Mouse (Mus musculus): ENCODE data around the gene Prkg2.

Prkg2 gene

GRCm38 (mm10) chr5:98987634-98988033 lies 49.5 kb downstream of the Prkg2 start:
- no peaks in the 10 kb centered on the region for H3K27me3 ChIP-seq (ENCODE audit: insufficient read depth, low read length)
- H3K4me1 ChIP-seq (replicated peaks; ENCODE audit: low read depth, low read length), result peaks cover 20% of the 10 kb centered on the region
- TF ChIP-seq NANOG (IDR thresholded peaks at IDR 0.05; ENCODE audit: borderline replicate concordance, low read length), result no peak
- TF ChIP-seq CTCF (conservative IDR thresholded peaks at IDR 0.05; ENCODE audit: low read length), result no peak
- no peak for TF ChIP-seq POU5F1 (IDR thresholded peaks at IDR 0.05; ENCODE audit: borderline replicate concordance, low read length)
- H3K4me3 ChIP-seq (replicated peaks; ENCODE audit: low read length), result no peak overlapping the region
- no peaks in the 10 kb centered on the region for H3K36me3 ChIP-seq (ENCODE audit: insufficient read depth, low read length)
- no peaks in the 10 kb centered on the region for H3K9me3 ChIP-seq (ENCODE audit: low read length)

- H3K27me3 ChIP-seq (ENCODE audit: insufficient read depth, low read length), result no peaks in the 10 kb centered on the region
- TF ChIP-seq NANOG (IDR thresholded peaks at IDR 0.05; ENCODE audit: borderline replicate concordance, low read length) (no peak), POU5F1 (IDR thresholded peaks at IDR 0.05; ENCODE audit: borderline replicate concordance, low read length) (no peak), CTCF (conservative IDR thresholded peaks at IDR 0.05; ENCODE audit: low read length) (no peak)
- H3K4me3 ChIP-seq (replicated peaks; ENCODE audit: low read length), result no peak overlapping the region
- no peaks in the 10 kb centered on the region for H3K9me3 ChIP-seq (ENCODE audit: low read length)
- no peaks in the 10 kb centered on the region for H3K36me3 ChIP-seq (ENCODE audit: insufficient read depth, low read length)
- H3K4me1 ChIP-seq (replicated peaks; ENCODE audit: low read depth, low read length), result peaks cover 20% of the 10 kb centered on the region
Observed at GRCm38 (mm10) chr5:98987116-98987515, 50.0 kb downstream of the Prkg2 start.

- H3K4me3 ChIP-seq (replicated peaks; ENCODE audit: low read length), result no peak overlapping the region
- peaks cover 20% of the 10 kb centered on the region for H3K4me1 ChIP-seq (replicated peaks; ENCODE audit: low read depth, low read length)
- H3K27me3 ChIP-seq (ENCODE audit: insufficient read depth, low read length), result no peaks in the 10 kb centered on the region
- no peak for TF ChIP-seq POU5F1 (IDR thresholded peaks at IDR 0.05; ENCODE audit: borderline replicate concordance, low read length)
- no peak for TF ChIP-seq NANOG (IDR thresholded peaks at IDR 0.05; ENCODE audit: borderline replicate concordance, low read length)
- TF ChIP-seq CTCF (conservative IDR thresholded peaks at IDR 0.05; ENCODE audit: low read length), result no peak
- no peaks in the 10 kb centered on the region for H3K9me3 ChIP-seq (ENCODE audit: low read length)
- H3K36me3 ChIP-seq (ENCODE audit: insufficient read depth, low read length), result no peaks in the 10 kb centered on the region
Observed at GRCm38 (mm10) chr5:98986459-98986858, 50.7 kb downstream of the Prkg2 start.

- TF ChIP-seq NANOG (IDR thresholded peaks at IDR 0.05; ENCODE audit: borderline replicate concordance, low read length), result no peak
- TF ChIP-seq CTCF (conservative IDR thresholded peaks at IDR 0.05; ENCODE audit: low read length), result no peak
Observed at GRCm38 (mm10) chr5:98986011-98986410, 51.1 kb downstream of the Prkg2 start.

GRCm38 (mm10) chr5:98985077-98985476 lies 52.1 kb downstream of the Prkg2 start:
- H3K27me3 ChIP-seq (ENCODE audit: insufficient read depth, low read length), result no peaks in the 10 kb centered on the region
- no peaks in the 10 kb centered on the region for H3K9me3 ChIP-seq (ENCODE audit: low read length)
- H3K4me1 ChIP-seq (replicated peaks; ENCODE audit: low read depth, low read length), result peaks cover 20% of the 10 kb centered on the region
- H3K36me3 ChIP-seq (ENCODE audit: insufficient read depth, low read length), result no peaks in the 10 kb centered on the region
- no peak overlapping the region for H3K4me3 ChIP-seq (replicated peaks; ENCODE audit: low read length)
- TF ChIP-seq POU5F1 (IDR thresholded peaks at IDR 0.05; ENCODE audit: borderline replicate concordance, low read length) (no peak), CTCF (conservative IDR thresholded peaks at IDR 0.05; ENCODE audit: low read length) (no peak), NANOG (IDR thresholded peaks at IDR 0.05; ENCODE audit: borderline replicate concordance, low read length) (no peak)

More at GRCm38 (mm10) chr5:98986011-98986410, 51.1 kb downstream of the Prkg2 start:
- no peaks in the 10 kb centered on the region for H3K36me3 ChIP-seq (ENCODE audit: insufficient read depth, low read length)
- peaks cover 20% of the 10 kb centered on the region for H3K4me1 ChIP-seq (replicated peaks; ENCODE audit: low read depth, low read length)
- no peaks in the 10 kb centered on the region for H3K9me3 ChIP-seq (ENCODE audit: low read length)
- no peak overlapping the region for H3K4me3 ChIP-seq (replicated peaks; ENCODE audit: low read length)
- H3K27me3 ChIP-seq (ENCODE audit: insufficient read depth, low read length), result no peaks in the 10 kb centered on the region

- Histone ChIP-seq H3K36me3 (ENCODE audit: insufficient read depth, low read length) (no peaks in the 10 kb centered on the region), H3K9me3 (ENCODE audit: low read length) (no peaks in the 10 kb centered on the region), H3K4me1 (replicated peaks; ENCODE audit: low read depth, low read length) (peaks cover 11% of the 10 kb centered on the region), H3K27me3 (ENCODE audit: insufficient read depth, low read length) (no peaks in the 10 kb centered on the region), H3K4me3 (replicated peaks; ENCODE audit: low read length) (no peak overlapping the region)
- TF ChIP-seq POU5F1 (IDR thresholded peaks at IDR 0.05; ENCODE audit: borderline replicate concordance, low read length) (no peak), CTCF (conservative IDR thresholded peaks at IDR 0.05; ENCODE audit: low read length) (no peak), NANOG (IDR thresholded peaks at IDR 0.05; ENCODE audit: borderline replicate concordance, low read length) (no peak)
Observed at GRCm38 (mm10) chr5:98981304-98981703, 55.8 kb downstream of the Prkg2 start.

- H3K4me1 ChIP-seq (replicated peaks; ENCODE audit: low read depth, low read length), result no peaks in the 10 kb centered on the region
- no peak for TF ChIP-seq CTCF (conservative IDR thresholded peaks at IDR 0.05; ENCODE audit: low read length)
- TF ChIP-seq NANOG (IDR thresholded peaks at IDR 0.05; ENCODE audit: borderline replicate concordance, low read length), result no peak
- TF ChIP-seq POU5F1 (IDR thresholded peaks at IDR 0.05; ENCODE audit: borderline replicate concordance, low read length), result no peak
- no peak overlapping the region for H3K4me3 ChIP-seq (replicated peaks; ENCODE audit: low read length)
- H3K27me3 ChIP-seq (ENCODE audit: insufficient read depth, low read length), result no peaks in the 10 kb centered on the region
- no peaks in the 10 kb centered on the region for H3K36me3 ChIP-seq (ENCODE audit: insufficient read depth, low read length)
- H3K9me3 ChIP-seq (ENCODE audit: low read length), result no peaks in the 10 kb centered on the region
Observed at GRCm38 (mm10) chr5:98978316-98978715, 58.8 kb downstream of the Prkg2 start.

GRCm38 (mm10) chr5:98975877-98976672 lies 61.1 kb downstream of the Prkg2 start:
- Histone ChIP-seq H3K36me3 (ENCODE audit: insufficient read depth, low read length) (no peaks in the 10 kb centered on the region), H3K4me1 (replicated peaks; ENCODE audit: low read depth, low read length) (no peaks in the 10 kb centered on the region), H3K27me3 (ENCODE audit: insufficient read depth, low read length) (no peaks in the 10 kb centered on the region), H3K9me3 (ENCODE audit: low read length) (no peaks in the 10 kb centered on the region), H3K4me3 (replicated peaks; ENCODE audit: low read length) (no peak overlapping the region)
- TF ChIP-seq POU5F1 (IDR thresholded peaks at IDR 0.05; ENCODE audit: borderline replicate concordance, low read length), result no peak
- no peak for TF ChIP-seq NANOG (IDR thresholded peaks at IDR 0.05; ENCODE audit: borderline replicate concordance, low read length)
- TF ChIP-seq CTCF (conservative IDR thresholded peaks at IDR 0.05; ENCODE audit: low read length), result no peak

GRCm38 (mm10) chr5:98966679-98967078 lies 70.5 kb downstream of the Prkg2 start:
- Histone ChIP-seq H3K4me1 (replicated peaks; ENCODE audit: low read depth, low read length) (no peaks in the 10 kb centered on the region), H3K36me3 (ENCODE audit: insufficient read depth, low read length) (no peaks in the 10 kb centered on the region), H3K9me3 (ENCODE audit: low read length) (no peaks in the 10 kb centered on the region), H3K4me3 (replicated peaks; ENCODE audit: low read length) (no peak overlapping the region), H3K27me3 (ENCODE audit: insufficient read depth, low read length) (no peaks in the 10 kb centered on the region)
- TF ChIP-seq CTCF (conservative IDR thresholded peaks at IDR 0.05; ENCODE audit: low read length) (no peak), POU5F1 (IDR thresholded peaks at IDR 0.05; ENCODE audit: borderline replicate concordance, low read length) (no peak), NANOG (IDR thresholded peaks at IDR 0.05; ENCODE audit: borderline replicate concordance, low read length) (no peak)

Measured in E14TG2a.4 (cell line).